Mouse (Mus musculus) cerebellum, adult 2 months (tissue): ENCODE data around the gene Clk3.

Experiments
- CTCF ChIP-seq: fragments of 200-500 bp; IDR thresholded peaks from 2 replicates; pipeline ENCODE4 v1.5.1; 2011; ENCODE audit warnings: low read depth, mild to moderate bottlenecking, control low read depth, low read length, moderate library complexity, borderline replicate concordance; ENCODE audit not compliant: insufficient read depth
- POLR2A ChIP-seq: fragments of 200-500 bp; IDR thresholded peaks from 2 replicates; pipeline ENCODE4 v1.6.1; 2011; ENCODE audit warnings: low read length, control low read depth, borderline replicate concordance; ENCODE audit not compliant: insufficient read depth

- TF ChIP-seq CTCF, result peak; percentile 37; the same call in 1 of the 2 replicates
- TF ChIP-seq POLR2A, result no peak
These were observed 37.3 kb downstream of the Clk3 start for GRCm38 (mm10) chr9:57728312-57728711.
